Mouse (Mus musculus) CH12.LX (cell line): ENCODE measurements at regions not wholly inside any gene's neighbourhood (a gene's known extent, or its start where the extent isn't known, plus 50 kb on each side); places are given as distances from the start of the nearest gene placed in this dataset.

Source experiments
- DNase-seq: peaks from one replicate; pipeline ENCODE4 v3.0.0-alpha.2; 2013; ENCODE audit errors: extremely low read depth
- H3K27ac ChIP-seq: 2 replicates; pipeline ENCODE4 v1.5.1; 2012; ENCODE audit warnings: low read depth, mild to moderate bottlenecking, control low read depth, moderate library complexity; ENCODE audit not compliant: insufficient read depth
- H3K27me3 ChIP-seq: replicated peaks from 2 replicates; pipeline ENCODE3; 2012; ENCODE audit warnings: inconsistent platforms
- H3K36me3 ChIP-seq, 2 experiments: replicated peaks in 1 of 2; 2 replicates each; pipeline versions ENCODE3 to v1.6.1; 2012; ENCODE audit warnings: inconsistent platforms in 1 of 2, low read length in 1 of 2, mild to moderate bottlenecking in 1 of 2, mixed read lengths in 1 of 2, moderate library complexity in 1 of 2; ENCODE audit not compliant: control insufficient read depth in 1 of 2, insufficient read depth in 1 of 2
- H3K4me1 ChIP-seq, 2 experiments: 2 replicates each; pipeline ENCODE4 v1.6.1; 2012; ENCODE audit warnings: inconsistent platforms in 1 of 2, moderate library complexity in 1 of 2; ENCODE audit not compliant: insufficient read depth in 2 of 2, control insufficient read depth in 1 of 2
- H3K4me2 ChIP-seq: 2 replicates; pipeline ENCODE4 v1.6.1; 2012; ENCODE audit warnings: low read depth, mild to moderate bottlenecking, control low read depth; ENCODE audit not compliant: poor library complexity, insufficient read depth, severe bottlenecking
- H3K4me3 ChIP-seq, 3 experiments: fragments of 150-350 bp in 1 of 3; sonication (generic) in 1 of 3; replicated peaks in 1 of 3; 2 replicates each; pipeline versions ENCODE3 to v1.5.1; 2011 to 2012; ENCODE audit warnings: low read depth in 2 of 3, low read length in 2 of 3, mild to moderate bottlenecking in 2 of 3, moderate library complexity in 2 of 3, control low read depth in 1 of 3, improper control_type of control experiment in 1 of 3, inconsistent platforms in 1 of 3, mixed read lengths in 1 of 3; ENCODE audit not compliant: poor library complexity in 1 of 3
- H3K79me2 ChIP-seq: replicated peaks from 2 replicates; pipeline ENCODE4 v1.6.1; 2012; ENCODE audit warnings: mild to moderate bottlenecking, moderate library complexity; ENCODE audit not compliant: control insufficient read depth, poor library complexity, insufficient read depth, severe bottlenecking; ENCODE audit errors: extremely low read depth
- H3K9ac ChIP-seq: 2 replicates; pipeline ENCODE4 v1.6.1; 2012; ENCODE audit warnings: low read depth, mild to moderate bottlenecking, control low read depth, moderate library complexity; ENCODE audit not compliant: insufficient read depth
- H3K9me3 ChIP-seq: replicated peaks from 2 replicates; pipeline ENCODE3; 2012; ENCODE audit warnings: low read length, inconsistent platforms, mixed read lengths
- CHD1 ChIP-seq: IDR thresholded peaks from 2 replicates; pipeline ENCODE4 v1.6.1; 2012; ENCODE audit warnings: low read depth, low read length, improper control_type of control experiment, inconsistent platforms
- CHD2 ChIP-seq: IDR thresholded peaks from 2 replicates; pipeline ENCODE4 v1.6.1; 2011; ENCODE audit warnings: low read length, improper control_type of control experiment
- HCFC1 ChIP-seq: IDR thresholded peaks from 2 replicates; pipeline ENCODE4 v1.6.1; 2012; ENCODE audit warnings: low read depth, mild to moderate bottlenecking, inconsistent platforms, low read length, improper control_type of control experiment
- IRF4 ChIP-seq: IDR thresholded peaks from 2 replicates; pipeline ENCODE4 v1.6.1; 2014; ENCODE audit warnings: low read depth, mild to moderate bottlenecking, inconsistent platforms, low read length, improper control_type of control experiment
- JUN ChIP-seq: IDR thresholded peaks from 2 replicates; pipeline ENCODE4 v1.6.1; 2011; ENCODE audit warnings: low read depth, mild to moderate bottlenecking, low read length, improper control_type of control experiment, moderate library complexity; ENCODE audit not compliant: insufficient read depth
- MAFK ChIP-seq: IDR thresholded peaks from 2 replicates; pipeline ENCODE4 v1.6.1; 2011; ENCODE audit warnings: low read length, improper control_type of control experiment; ENCODE audit not compliant: insufficient replicate concordance
- MAX ChIP-seq: IDR thresholded peaks from 2 replicates; pipeline ENCODE4 v1.6.1; 2011; ENCODE audit warnings: low read length, improper control_type of control experiment
- MXI1 ChIP-seq: IDR thresholded peaks from 2 replicates; pipeline ENCODE4 v1.6.1; 2011; ENCODE audit warnings: mild to moderate bottlenecking, low read depth, low read length, improper control_type of control experiment
- MYC ChIP-seq: IDR thresholded peaks from 2 replicates; pipeline ENCODE4 v1.6.1; 2011; ENCODE audit warnings: low read depth, mild to moderate bottlenecking, improper control_type of control experiment, low read length
- POLR2AphosphoS2 ChIP-seq: IDR thresholded peaks from 2 replicates; pipeline ENCODE4 v1.6.1; 2011; ENCODE audit warnings: low read depth, low read length, improper control_type of control experiment
- RAD21 ChIP-seq: IDR thresholded peaks from 2 replicates; pipeline ENCODE4 v1.6.1; 2011; ENCODE audit warnings: low read depth, mild to moderate bottlenecking, low read length, improper control_type of control experiment, moderate library complexity
- TBP ChIP-seq: conservative IDR thresholded peaks from 2 replicates; pipeline ENCODE4 v1.6.1; 2011; ENCODE audit warnings: low read depth, low read length, improper control_type of control experiment
- ZC3H11A ChIP-seq: IDR thresholded peaks from 2 replicates; pipeline ENCODE4 v1.6.1; 2012; ENCODE audit warnings: low read depth, mild to moderate bottlenecking, inconsistent platforms, low read length, improper control_type of control experiment
- dilution Hi-C: fragments of 300-500 bp; cut with MboI; formaldehyde crosslinking; loops from 2 replicates; pipeline ENCODE4 v1.14.3; 2020; ENCODE audit warnings: low sequenced_read_pairs; ENCODE audit not compliant: extremely low pct_unique_long_range_greater_than_20kb, extremely low pct_ligation_motif_present
- in situ Hi-C: fragments of 300-500 bp; cut with MboI; formaldehyde crosslinking; loops from 3 replicates; pipeline ENCODE4 v1.14.3; 2019; ENCODE audit warnings: low sequenced_read_pairs, low pct_ligation_motif_present, low pct_unique_long_range_greater_than_20kb, mixed read lengths

DNA sequence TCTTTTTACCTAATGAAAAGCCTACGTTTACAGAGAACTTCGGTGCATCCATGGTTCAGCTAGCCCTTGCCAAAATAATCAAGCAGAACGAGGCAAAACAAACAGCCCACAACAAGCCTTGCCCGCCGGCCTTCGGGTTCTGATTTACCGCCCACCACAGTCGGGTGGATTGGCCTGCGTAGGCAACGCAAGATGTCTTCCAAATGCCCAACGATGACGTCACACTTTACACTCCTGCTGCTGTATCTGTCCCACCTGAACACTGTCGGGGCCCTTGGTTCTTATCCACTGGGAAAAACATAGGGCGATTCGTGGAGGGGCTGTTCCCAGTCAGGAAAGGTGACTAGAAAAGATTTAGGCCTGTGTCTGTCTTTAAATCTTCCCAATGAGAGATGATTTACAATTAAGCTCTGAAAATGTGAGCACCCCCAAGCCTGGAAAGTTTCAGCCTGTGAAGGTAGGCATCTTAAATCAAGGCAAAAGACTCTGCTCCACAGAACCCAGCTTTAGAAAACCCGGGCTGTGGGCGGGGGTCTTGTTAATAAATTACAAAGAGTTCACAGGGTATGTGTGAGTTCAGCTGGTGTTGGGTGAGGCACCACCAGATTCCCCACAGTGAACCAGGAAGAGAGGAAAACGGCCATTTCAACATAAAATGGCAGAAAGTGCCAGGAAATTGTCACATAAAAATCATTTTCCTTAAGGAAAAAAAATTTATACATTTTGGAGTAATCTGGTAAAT, 90.6 kb downstream of the Tbx4 start:
- Histone ChIP-seq H3K79me2 (no peaks in the 10 kb centered on the region), H3K9ac (no peak overlapping the region), H3K9me3 (no peaks in the 10 kb centered on the region), H3K4me2 (no peak overlapping the region)
- in situ Hi-C loops = no loop called here
- no peak for DNase-seq
- dilution Hi-C loops = no loop called here
- TF ChIP-seq HCFC1 = no peak
- no peak for TF ChIP-seq CHD2
- TF ChIP-seq POLR2AphosphoS2 = no peak
- TF ChIP-seq MAX = no peak
- no peak for TF ChIP-seq MXI1
- no peak for TF ChIP-seq CHD1
- no peak for TF ChIP-seq IRF4
- TF ChIP-seq MYC = no peak
- no peak for TF ChIP-seq RAD21
- TF ChIP-seq JUN = no peak
- no peak for TF ChIP-seq ZC3H11A
- TF ChIP-seq MAFK = no peak
- TF ChIP-seq, all 38 proteins: peak for 0
- peaks cover 0 to 8% of the 10 kb centered on the region in 2 experiments; a peak in 2 of 4 replicates for H3K4me1 ChIP-seq
- H3K27me3 ChIP-seq = no peaks in the 10 kb centered on the region
- H3K36me3 ChIP-seq = no peaks in the 10 kb centered on the region
- no peak overlapping the region for H3K4me3 ChIP-seq
- H3K27ac ChIP-seq = no peak overlapping the region

DNA sequence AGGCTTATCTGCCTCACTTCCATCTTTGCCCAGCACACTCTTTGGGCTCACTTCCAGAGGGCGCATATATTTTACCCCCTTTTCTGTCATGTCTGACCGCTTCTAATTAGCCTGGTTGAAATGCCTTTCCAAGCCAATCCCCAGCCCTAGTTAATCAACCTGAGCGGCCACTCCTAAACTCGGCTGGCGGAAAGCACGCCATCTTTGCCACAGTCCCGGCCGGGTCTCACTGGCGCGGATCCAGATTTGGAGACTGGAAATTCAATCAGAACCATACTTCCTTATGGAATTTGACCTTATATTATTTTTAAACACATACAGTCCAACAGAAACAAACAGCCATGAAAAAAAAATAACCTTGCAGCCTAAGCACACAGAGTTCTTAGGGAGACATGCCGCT, 94.2 kb downstream of the Tbx4 start:
- H3K9ac ChIP-seq = no peak overlapping the region
- H3K4me3 ChIP-seq = no peak overlapping the region
- TF ChIP-seq IRF4 = no peak
- no peak for TF ChIP-seq JUN
- H3K4me1 ChIP-seq = peaks cover 0 to 17% of the 10 kb centered on the region in 2 experiments; a peak in 2 of 4 replicates
- H3K27me3 ChIP-seq = no peaks in the 10 kb centered on the region
- H3K27ac ChIP-seq = no peak overlapping the region
- H3K79me2 ChIP-seq = no peaks in the 10 kb centered on the region
- DNase-seq = no peak
- in situ Hi-C loops (loop anchor here (10.0 kb wide), 1 partner anchor 184 kb away; no protein-coding TSS in a partner anchor), dilution Hi-C loops (no loop called here)
- no peaks in the 10 kb centered on the region for H3K9me3 ChIP-seq
- H3K36me3 ChIP-seq = no peaks in the 10 kb centered on the region
- no peak overlapping the region for H3K4me2 ChIP-seq

DNA sequence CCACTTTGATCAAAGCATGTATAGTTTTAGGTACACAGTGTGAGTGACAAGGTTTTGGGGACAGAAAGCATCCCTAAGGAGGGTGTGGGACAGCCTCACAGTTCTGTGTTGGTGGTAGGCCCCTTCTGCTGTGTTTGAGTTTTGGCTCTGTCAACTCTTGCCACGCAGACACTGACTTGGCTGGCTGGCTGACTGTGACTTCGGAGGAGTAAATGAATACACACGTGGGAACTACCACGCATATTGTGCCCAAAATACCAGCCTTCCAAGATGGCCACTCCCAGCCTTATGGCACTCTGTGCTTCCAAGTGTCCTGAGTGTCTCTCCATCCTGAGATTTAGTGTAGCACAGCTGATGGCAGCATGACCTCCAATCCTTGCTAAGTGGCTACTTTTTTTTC, 95.3 kb downstream of the Tbx4 start:
- in situ Hi-C loops (loop anchor here (10.0 kb wide), 1 partner anchor 183 kb away; no protein-coding TSS in a partner anchor), dilution Hi-C loops (no loop called here)
- H3K27ac ChIP-seq = no peak overlapping the region
- no peak overlapping the region for H3K9ac ChIP-seq
- H3K9me3 ChIP-seq = no peaks in the 10 kb centered on the region
- H3K4me3 ChIP-seq = no peak overlapping the region
- TF ChIP-seq ZC3H11A (no peak), MYC (no peak), TBP (no peak)
- no peaks in the 10 kb centered on the region for H3K36me3 ChIP-seq
- H3K4me1 ChIP-seq = peaks cover 0 to 17% of the 10 kb centered on the region in 2 experiments; a peak in 2 of 4 replicates
- no peak overlapping the region for H3K4me2 ChIP-seq
- no peak for DNase-seq
- H3K79me2 ChIP-seq = no peaks in the 10 kb centered on the region
- H3K27me3 ChIP-seq = no peaks in the 10 kb centered on the region
